Mouse (Mus musculus) gastrocnemius, adult 2 months (tissue): Measurements from ENCODE around the gene Spast. TPM values are rescaled to one million over a fixed set of nuclear protein-coding genes. Genes with fewer than 3 reads are reported as not detected.
"Not testable (repeated sequence)": the region's sequence is repeated elsewhere in the genome, so short reads cannot be mapped to it uniquely, and the experiment has no call there.

Source experiments
- DNase-seq: peaks from one replicate; pipeline ENCODE4 v3.0.0; 2022
- H3K27ac ChIP-seq: fragments of 200-600 bp; 2 replicates; pipeline ENCODE4 v1.8.1; 2022; ENCODE audit warnings: mild to moderate bottlenecking
- H3K4me3 ChIP-seq: fragments of 200-600 bp; 2 replicates; pipeline ENCODE4 v1.8.1; 2022; ENCODE audit warnings: mild to moderate bottlenecking, moderate library complexity
- CTCF ChIP-seq: fragments of 200-600 bp; IDR thresholded peaks from 2 replicates; pipeline ENCODE4 v1.8.1; 2022; ENCODE audit warnings: antibody characterized with exemption, mild to moderate bottlenecking, moderate library complexity
- intact Hi-C: fragments of 180-260 bp; cut with DNase I; formaldehyde crosslinking; loops from one replicate; pipeline ENCODE4 v1.15.1; 2025
- long read RNA-seq, 2 experiments: library from polyadenylated mRNA; stranded (forward); transcript quantifications; one replicate each; pipeline ENCODE4 v2.0.0; 2021
- total RNA-seq, 2 experiments: library from RNA; stranded (reverse); gene quantifications; 2 replicates each; pipeline ENCODE4 v1.2.3; 2021

The Spast gene
- 10 to 100 TPM; 47.5 to 47.9 TPM for total RNA-seq
- long read RNA-seq, experiment 1, full-length matches to known transcripts = 66 of 99 reads
- long read RNA-seq, experiment 1, partial matches to known transcripts = 5 of 99 reads
- long read RNA-seq, experiment 1, other reads (novel, unspliced or antisense) = 28 of 99 reads
- long read RNA-seq, experiment 2, full-length matches to known transcripts = 66 of 109 reads
- long read RNA-seq, experiment 2, partial matches to known transcripts = 3 of 109 reads
- long read RNA-seq, experiment 2, other reads (novel, unspliced or antisense) = 40 of 109 reads

DNA sequence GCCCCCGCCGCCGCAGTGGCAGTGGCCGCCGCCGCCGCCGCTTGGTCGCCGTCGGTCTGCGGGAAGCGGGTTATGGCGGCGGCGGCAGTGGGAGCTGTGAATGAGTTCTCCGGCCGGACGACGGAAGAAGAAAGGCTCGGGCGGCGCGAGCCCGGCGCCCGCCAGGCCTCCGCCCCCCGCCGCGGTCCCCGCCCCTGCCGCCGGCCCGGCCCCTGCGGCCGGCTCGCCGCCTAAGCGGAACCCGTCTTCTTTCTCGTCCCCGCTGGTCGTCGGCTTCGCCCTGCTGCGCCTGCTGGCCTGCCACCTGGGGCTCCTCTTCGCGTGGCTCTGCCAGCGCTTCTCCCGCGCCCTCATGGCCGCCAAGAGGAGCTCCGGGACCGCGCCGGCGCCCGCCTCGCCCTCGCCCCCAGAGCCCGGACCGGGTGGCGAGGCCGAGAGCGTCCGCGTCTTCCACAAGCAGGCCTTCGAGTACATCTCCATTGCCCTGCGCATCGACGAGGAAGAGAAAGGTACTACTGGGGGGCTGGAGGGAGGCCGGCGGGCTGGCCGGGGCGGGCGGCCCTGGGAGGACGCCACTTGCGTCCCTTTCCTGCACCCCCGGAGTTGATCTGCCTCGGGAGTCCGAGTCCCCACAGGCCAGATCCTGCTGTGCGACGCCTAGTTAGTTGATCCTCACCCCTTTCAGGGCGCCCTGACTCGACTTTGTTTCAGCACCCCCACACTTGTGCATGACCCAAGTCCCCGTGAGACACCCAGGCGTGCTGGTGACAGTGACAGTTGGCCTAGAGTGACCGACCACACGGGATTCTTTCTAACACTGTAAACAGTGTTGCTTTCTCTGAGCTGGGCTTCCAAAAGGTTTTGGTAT lies at the start of gene Spast:
Gene Spast, plus strand, starts transcription at position 51 of the 868 bp plus-strand sequence.
- Histone ChIP-seq H3K4me3 (peak within 1 kb of the TSS; percentile 74), H3K27ac (peak within 1 kb of the TSS; percentile 92)
- intact Hi-C loops = loop anchor here (1.0 to 2.0 kb wide), 3 partner anchors 22 to 190 kb away; partner anchors contain the start of gene Memo1
- TF ChIP-seq CTCF = no peak; the same call in 1 of the 2 replicates
- peak; percentile 89 for DNase-seq

DNA sequence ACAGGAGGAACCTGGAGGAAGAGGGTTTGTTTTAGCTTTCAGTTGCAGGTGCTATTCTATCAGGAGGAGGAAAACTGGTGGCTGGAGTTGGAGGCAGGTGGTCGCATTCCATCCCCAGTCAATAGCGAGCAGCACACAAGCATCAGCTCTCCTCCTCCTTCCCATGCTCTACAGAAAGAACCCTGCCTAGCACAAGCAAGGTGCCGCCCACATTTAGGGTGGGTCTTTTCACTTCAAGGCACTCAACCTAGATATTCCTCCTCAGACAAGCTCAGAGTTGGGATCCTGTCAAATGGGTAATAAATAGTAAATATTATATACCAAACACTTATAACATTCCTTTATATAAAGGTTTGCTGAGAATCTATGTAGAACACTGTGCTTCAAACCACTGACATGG lies 48.6 kb upstream of the Spast start:
- no peak for DNase-seq
- H3K4me3 ChIP-seq = no peak overlapping the region
- no peak overlapping the region for H3K27ac ChIP-seq
- no peak for TF ChIP-seq CTCF
- intact Hi-C loops = loop anchor here (5.0 kb wide), 2 partner anchors 43 to 93 kb away; no protein-coding TSS in a partner anchor

DNA sequence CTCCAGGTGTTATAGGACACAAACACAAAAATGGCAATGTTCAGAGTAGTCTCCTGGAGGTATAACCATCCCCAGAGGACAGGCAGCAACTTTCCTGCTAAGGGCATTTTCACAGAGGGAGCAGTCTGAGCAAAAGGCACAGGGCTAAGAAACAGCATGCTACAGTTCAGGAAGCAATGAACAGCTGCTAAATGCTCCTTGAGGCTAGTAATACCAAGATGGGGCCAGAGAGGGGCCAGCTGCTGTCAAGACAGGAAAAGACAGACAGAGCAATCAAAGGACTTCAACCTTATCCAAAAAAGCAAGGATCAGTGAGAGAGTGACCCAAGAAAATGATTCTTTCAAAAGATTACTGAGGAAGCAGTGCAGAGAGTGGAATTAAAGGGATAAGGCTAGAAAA lies 47.9 kb upstream of the Spast start:
- TF ChIP-seq CTCF = no peak
- no peak for DNase-seq
- no peak overlapping the region for H3K4me3 ChIP-seq
- intact Hi-C loops = loop anchor here (5.0 kb wide), 2 partner anchors 44 to 94 kb away; no protein-coding TSS in a partner anchor
- H3K27ac ChIP-seq = peak overlapping the region; percentile 6; the same call in 1 of the 2 replicates

DNA sequence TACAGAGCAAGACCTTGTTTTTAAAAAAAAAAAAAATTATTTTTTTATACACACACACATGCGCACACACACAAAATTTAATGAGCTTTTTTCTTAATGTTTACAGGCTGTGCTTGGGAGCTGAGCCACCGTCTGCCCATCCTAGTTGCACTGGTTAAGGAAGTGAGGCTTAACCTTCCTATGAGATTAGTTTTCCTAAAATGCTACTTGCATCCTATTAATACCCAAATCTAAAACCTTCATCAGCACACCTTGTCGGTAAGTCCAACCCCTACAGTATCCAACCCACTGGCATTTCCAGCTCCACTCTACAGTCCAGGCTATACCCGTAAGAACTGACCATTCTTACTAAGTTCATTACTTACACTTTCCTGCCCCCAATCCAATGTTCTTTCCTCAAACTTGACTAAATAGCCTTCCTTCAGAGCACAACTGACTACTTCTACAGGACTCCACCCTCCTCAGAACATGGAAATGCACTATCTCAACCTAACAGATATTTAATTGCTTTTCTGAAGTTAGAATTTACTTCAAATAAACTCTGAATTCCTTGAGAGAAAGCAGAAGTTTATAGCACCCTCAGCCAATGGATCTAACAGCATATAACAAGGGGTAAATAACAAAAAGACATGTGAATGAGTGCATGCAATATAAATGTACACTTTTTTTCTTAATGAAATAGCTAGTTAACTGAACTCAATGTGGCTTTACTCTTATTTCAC lies 47.0 kb upstream of the Spast start:
- no peak for TF ChIP-seq CTCF
- DNase-seq = no peak
- Histone ChIP-seq H3K27ac (no peak overlapping the region), H3K4me3 (no peak overlapping the region)
- intact Hi-C loops = loop anchor here (5.0 kb wide), 2 partner anchors 44 to 94 kb away; no protein-coding TSS in a partner anchor

DNA sequence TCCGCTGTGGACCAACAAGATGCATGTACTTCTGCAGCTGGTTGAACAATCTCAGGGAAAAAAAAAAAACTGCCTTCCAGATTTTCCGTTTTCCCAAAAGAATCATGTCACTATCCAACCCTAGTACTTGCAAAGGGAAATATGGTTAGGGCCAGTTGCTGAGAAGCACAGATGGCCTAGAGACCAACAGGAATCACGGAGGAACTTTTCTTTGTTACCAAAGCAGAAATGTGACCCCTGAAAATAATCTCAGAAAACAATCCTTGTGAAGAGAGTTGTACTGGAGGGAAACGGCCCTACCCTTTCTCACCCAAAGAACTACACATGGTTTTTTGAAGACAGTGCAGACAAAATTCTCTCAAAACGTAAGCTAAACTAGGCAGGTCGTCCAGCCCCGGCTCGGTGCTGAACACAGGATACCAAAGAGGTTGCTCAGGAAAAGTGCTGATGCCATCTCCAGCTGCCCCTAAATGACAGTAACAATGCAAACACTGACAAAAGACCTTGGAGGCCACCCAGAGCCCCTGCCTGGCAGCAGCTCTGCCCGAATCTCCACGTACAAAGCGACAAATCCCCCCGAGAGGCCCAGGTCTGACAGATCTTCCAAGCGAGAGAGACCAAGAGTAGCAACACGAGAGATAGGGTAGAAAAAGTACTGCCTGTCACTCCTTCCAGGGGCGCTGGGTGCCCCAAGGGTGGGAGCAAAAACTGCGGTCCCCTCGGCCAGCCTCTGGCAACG lies 44.9 kb upstream of the Spast start:
- intact Hi-C loops = loop anchor here (1.0 to 5.0 kb wide), 4 partner anchors 22 to 97 kb away; partner anchors contain the start of gene Spast
- Histone ChIP-seq H3K27ac (peak overlapping the region; percentile 93), H3K4me3 (peak overlapping the region; percentile 82)
- no peak for TF ChIP-seq CTCF
- no peak for DNase-seq

DNA sequence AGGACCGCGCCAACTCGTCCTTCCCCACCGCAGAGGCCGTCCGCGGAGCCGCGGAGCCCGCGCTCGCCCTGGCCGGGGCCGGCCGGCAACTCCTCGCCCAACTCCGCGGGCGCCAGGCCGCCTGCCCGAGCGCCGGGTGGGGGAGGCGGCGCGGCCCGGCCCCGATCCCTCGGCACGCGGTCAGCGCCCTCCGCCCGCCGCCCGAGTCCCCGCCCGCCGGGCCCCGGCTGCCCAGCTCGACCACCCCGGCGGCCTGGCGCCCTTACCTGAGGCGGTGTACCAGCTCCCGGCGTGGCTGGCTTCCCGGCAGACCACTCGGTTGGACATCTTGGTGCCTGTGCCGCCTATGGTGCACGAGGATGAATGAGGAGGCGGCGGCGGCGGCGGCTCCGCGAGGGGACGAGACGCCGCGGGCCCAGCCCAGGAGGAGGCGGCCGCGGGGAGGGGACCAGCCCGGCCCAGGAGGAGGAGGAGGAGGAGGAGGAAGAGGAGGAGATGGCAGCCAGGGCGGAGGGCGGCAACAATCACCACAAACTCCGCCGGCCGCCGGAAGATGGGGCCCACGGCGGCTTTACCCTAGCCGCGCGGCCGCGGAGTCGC lies 44.3 kb upstream of the Spast start:
- intact Hi-C loops = loop anchor here (1.0 to 5.0 kb wide), 5 partner anchors 22 to 272 kb away; partner anchors contain the start of gene Spast
- Histone ChIP-seq H3K27ac (peak overlapping the region; percentile 93), H3K4me3 (peak overlapping the region; percentile 82)
- TF ChIP-seq CTCF = peak; percentile 8; the same call in 1 of the 2 replicates
- peak; percentile 93 for DNase-seq

DNA sequence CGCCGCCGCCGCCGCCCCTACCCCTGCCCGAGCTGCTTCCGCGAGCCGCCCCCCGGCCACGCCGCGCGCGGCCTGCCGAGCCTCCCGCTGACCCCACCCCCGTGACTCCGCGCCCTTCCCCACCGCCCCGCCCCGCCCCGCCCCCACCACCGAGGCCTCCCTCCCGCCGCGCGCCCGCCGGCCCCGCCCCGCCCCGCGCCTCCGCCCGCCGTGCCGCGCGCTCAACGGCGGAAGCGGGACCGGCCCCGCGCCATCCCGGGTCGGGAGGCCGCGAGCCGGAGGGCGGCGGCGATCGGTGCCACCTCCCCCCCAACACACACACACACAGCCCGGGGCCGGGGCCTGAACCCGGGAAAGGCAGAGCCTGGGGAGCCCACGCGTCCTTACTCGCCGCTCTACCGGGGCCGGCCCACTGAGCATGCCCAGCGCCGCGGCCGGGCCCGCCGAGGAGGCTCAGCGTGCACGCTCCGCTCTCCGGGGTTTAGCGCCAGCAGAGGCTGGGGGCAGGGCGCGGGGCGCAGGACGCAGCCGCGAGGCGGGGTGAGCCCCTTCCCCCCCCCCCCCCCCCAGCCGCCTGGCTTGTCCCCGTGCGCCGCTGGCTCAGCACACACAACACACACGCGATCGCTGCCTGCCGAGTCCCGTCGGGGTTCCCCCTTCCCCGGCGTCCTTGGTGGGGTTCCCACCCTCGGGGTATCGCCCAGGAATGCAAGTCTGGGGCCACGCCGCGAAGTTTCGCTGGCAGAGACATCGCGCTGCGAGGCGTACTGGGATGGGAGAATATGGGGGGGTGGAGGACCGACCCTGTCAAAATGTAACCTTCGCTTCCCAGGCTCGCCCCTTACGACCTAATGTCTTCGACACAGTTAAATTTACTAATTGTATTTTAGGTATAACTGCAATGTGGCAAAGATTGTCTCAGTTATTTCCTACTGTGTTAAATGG lies 43.5 kb upstream of the Spast start, which contains the start of gene Memo1:
Gene Memo1, minus strand, starts transcription at position 496 of the 945 bp plus-strand sequence.
- Histone ChIP-seq H3K4me3 (peak within 1 kb of the TSS; percentile 82), H3K27ac (peak within 1 kb of the TSS; percentile 99)
- DNase-seq = peak; percentile 93
- no peak for TF ChIP-seq CTCF
- intact Hi-C loops = loop anchor here (2.0 to 5.0 kb wide), 2 partner anchors 44 to 273 kb away; partner anchors contain the start of gene Spast

DNA sequence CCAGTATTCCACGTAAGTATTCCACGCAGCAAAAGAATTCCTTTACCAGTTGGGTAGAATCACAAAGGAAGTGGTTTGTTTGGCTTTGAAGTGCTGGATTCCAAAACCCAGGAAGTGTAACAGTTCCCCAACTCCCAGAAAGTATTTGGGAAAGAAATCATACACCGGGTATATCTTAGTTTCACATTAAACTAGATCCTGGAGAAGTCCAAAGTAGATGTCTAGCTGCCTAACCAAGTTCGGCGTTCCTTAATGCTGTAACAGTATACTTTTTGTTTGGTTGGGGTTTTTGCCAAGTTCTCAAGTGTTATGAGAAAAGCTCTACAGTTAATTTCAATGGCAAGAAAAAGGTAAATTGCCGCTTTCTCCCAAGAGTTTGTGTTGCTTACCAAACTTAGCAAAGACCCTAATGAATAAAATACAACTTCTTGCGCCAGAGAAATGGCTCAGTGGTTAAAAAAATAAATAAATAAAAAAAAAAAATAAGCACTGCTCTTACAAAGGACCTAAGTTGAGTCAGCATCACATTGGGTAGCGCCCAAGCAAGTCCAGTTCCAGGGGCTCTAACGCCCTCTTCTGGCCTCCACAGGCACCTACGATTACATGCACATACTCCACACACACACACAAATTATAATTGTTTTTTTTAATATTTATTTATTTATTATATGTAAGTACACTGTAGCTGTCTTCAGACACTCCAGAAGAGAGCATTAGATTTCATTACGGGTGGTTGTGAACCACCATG lies 42.5 kb upstream of the Spast start:
- peak; percentile 48 for DNase-seq
- Histone ChIP-seq H3K27ac (peak overlapping the region; percentile 99), H3K4me3 (peak overlapping the region; percentile 82)
- intact Hi-C loops = loop anchor here (5.0 kb wide), 1 partner anchor 274 kb away; no protein-coding TSS in a partner anchor
- peak; percentile 57 for TF ChIP-seq CTCF

DNA sequence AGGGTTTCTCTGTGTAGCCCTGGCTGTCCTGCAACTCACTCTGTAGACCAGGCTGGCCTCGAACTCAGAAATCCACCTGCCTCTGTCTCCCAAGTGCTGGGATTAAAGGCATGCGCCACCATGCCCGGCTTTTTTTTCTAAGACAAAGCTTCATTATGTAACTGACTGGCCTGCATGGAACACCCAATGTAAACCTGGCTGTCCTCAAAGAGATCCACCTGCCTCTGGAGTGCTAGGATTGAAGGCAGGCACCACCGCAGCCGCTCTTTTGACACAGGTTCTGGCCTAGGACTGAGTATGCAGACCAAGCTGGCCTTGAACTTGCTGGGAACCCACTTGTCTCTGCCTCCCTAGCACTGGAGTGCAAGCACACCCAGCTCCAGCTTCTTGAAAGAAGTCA lies 41.8 kb upstream of the Spast start:
- H3K4me3 ChIP-seq, H3K27ac ChIP-seq, DNase-seq: not testable (repeated sequence)
- intact Hi-C loops = loop anchor here (5.0 kb wide), 1 partner anchor 275 kb away; no protein-coding TSS in a partner anchor
